Mouse (Mus musculus): Measurements from ENCODE around the gene Gm20388. TPM values are rescaled to one million over a fixed set of nuclear protein-coding genes. Genes with fewer than 3 reads are reported as not detected.

The Gm20388 gene
- polyA plus RNA-seq, 1 experiment from 2014 or later = not detected

- no peaks in the 10 kb centered on the region for H3K9me3 ChIP-seq (replicated peaks)
- H3K4me2 ChIP-seq = no peak overlapping the region
- H3K9ac ChIP-seq = no peak overlapping the region
- peaks cover 6% of the 10 kb centered on the region for H3K4me1 ChIP-seq (replicated peaks)
- H3K36me3 ChIP-seq = no peaks in the 10 kb centered on the region
- H3K4me3 ChIP-seq (replicated peaks) = no peak overlapping the region
- H3K27me3 ChIP-seq = 0 out of 2 replicates have a peak, but pooled peaks cover 4% of the 10 kb centered on the region
- no peak for ATAC-seq (ENCODE audit: low read depth)
- DNase-seq = no peak
- H3K27ac ChIP-seq = no peak overlapping the region
- 52% methylated on average over 8 of the region's 8 CpGs for WGBS (ENCODE audit: insufficient replicate concordance)
Observed at GRCm38 (mm10) chr8:120186454-120186853, 275.8 kb downstream of the Gm20388 start.

GRCm38 (mm10) chr8:120188510-120188909 lies 277.9 kb downstream of the Gm20388 start:
- H3K4me1 ChIP-seq (replicated peaks) = peaks cover 6% of the 10 kb centered on the region
- 58% methylated on average over 6 of the region's 6 CpGs for WGBS (ENCODE audit: insufficient replicate concordance)

GRCm38 (mm10) chr8:120189440-120189839 lies 278.8 kb downstream of the Gm20388 start:
- Histone ChIP-seq H3K9me3 (replicated peaks) (no peaks in the 10 kb centered on the region), H3K4me2 (no peak overlapping the region), H3K4me1 (replicated peaks) (peaks cover 6% of the 10 kb centered on the region), H3K36me3 (no peaks in the 10 kb centered on the region), H3K27me3 (0 out of 2 replicates have a peak, but pooled peaks cover 4% of the 10 kb centered on the region), H3K27ac (no peak overlapping the region), H3K4me3 (replicated peaks) (no peak overlapping the region), H3K9ac (no peak overlapping the region)
- ATAC-seq (ENCODE audit: low read depth) = no peak
- 58% methylated on average over 6 of the region's 6 CpGs for WGBS (ENCODE audit: insufficient replicate concordance)
- no peak for DNase-seq

More at GRCm38 (mm10) chr8:120188510-120188909, 277.9 kb downstream of the Gm20388 start:
- Histone ChIP-seq H3K9me3 (replicated peaks) (no peaks in the 10 kb centered on the region), H3K4me3 (replicated peaks) (no peak overlapping the region), H3K9ac (no peak overlapping the region), H3K27me3 (0 out of 2 replicates have a peak, but pooled peaks cover 4% of the 10 kb centered on the region), H3K27ac (no peak overlapping the region), H3K36me3 (no peaks in the 10 kb centered on the region), H3K4me2 (no peak overlapping the region)
- DNase-seq (no peak), ATAC-seq (ENCODE audit: low read depth) (no peak)

GRCm38 (mm10) chr8:120190107-120190809 lies 279.6 kb downstream of the Gm20388 start:
- no peaks in the 10 kb centered on the region for H3K36me3 ChIP-seq
- peaks cover 5% of the 10 kb centered on the region for H3K4me1 ChIP-seq (replicated peaks)
- no peak overlapping the region for H3K4me3 ChIP-seq (replicated peaks)
- H3K4me2 ChIP-seq = no peak overlapping the region
- DNase-seq (no peak), ATAC-seq (ENCODE audit: low read depth) (no peak)
- no peak overlapping the region for H3K27ac ChIP-seq
- 0 out of 2 replicates have a peak, but pooled peaks cover under 1% of the 10 kb centered on the region for H3K27me3 ChIP-seq
- no peaks in the 10 kb centered on the region for H3K9me3 ChIP-seq (replicated peaks)
- WGBS (ENCODE audit: insufficient replicate concordance) = 69% methylated on average over 17 of the region's 17 CpGs
- no peak overlapping the region for H3K9ac ChIP-seq

- 42% methylated on average over 20 of the region's 20 CpGs for WGBS (ENCODE audit: insufficient replicate concordance)
- no peak for DNase-seq
- Histone ChIP-seq H3K9ac (no peak overlapping the region), H3K36me3 (no peaks in the 10 kb centered on the region), H3K4me1 (replicated peaks) (no peaks in the 10 kb centered on the region), H3K27me3 (no peaks in the 10 kb centered on the region), H3K9me3 (replicated peaks) (no peaks in the 10 kb centered on the region), H3K4me3 (replicated peaks) (no peak overlapping the region), H3K27ac (no peak overlapping the region; the same call in 1 of the 2 replicates), H3K4me2 (peak overlapping the region; percentile 41)
- ATAC-seq (ENCODE audit: low read depth) = peak; percentile 63
Observed at GRCm38 (mm10) chr8:120190810-120191413, 280.3 kb downstream of the Gm20388 start.

- Histone ChIP-seq H3K9me3 (replicated peaks) (no peaks in the 10 kb centered on the region), H3K36me3 (no peaks in the 10 kb centered on the region), H3K4me1 (replicated peaks) (no peaks in the 10 kb centered on the region), H3K27me3 (no peaks in the 10 kb centered on the region), H3K9ac (no peak overlapping the region), H3K27ac (no peak overlapping the region), H3K4me2 (no peak overlapping the region), H3K4me3 (replicated peaks) (no peak overlapping the region)
- DNase-seq (no peak), ATAC-seq (ENCODE audit: low read depth) (no peak)
- WGBS (ENCODE audit: insufficient replicate concordance) = 49% methylated on average over 5 of the region's 5 CpGs
Observed at GRCm38 (mm10) chr8:120191633-120192032, 281.0 kb downstream of the Gm20388 start.

- Histone ChIP-seq H3K4me1 (replicated peaks) (no peaks in the 10 kb centered on the region), H3K36me3 (no peaks in the 10 kb centered on the region), H3K27ac (no peak overlapping the region), H3K4me3 (replicated peaks) (no peak overlapping the region), H3K9me3 (replicated peaks) (no peaks in the 10 kb centered on the region), H3K4me2 (no peak overlapping the region), H3K27me3 (no peaks in the 10 kb centered on the region), H3K9ac (no peak overlapping the region)
- 79% methylated on average over 5 of the region's 5 CpGs for WGBS (ENCODE audit: insufficient replicate concordance)
- DNase-seq = no peak
- ATAC-seq (ENCODE audit: low read depth) = no peak
Observed at GRCm38 (mm10) chr8:120192118-120192517, 281.5 kb downstream of the Gm20388 start.

GRCm38 (mm10) chr8:120201351-120201750 lies 290.7 kb downstream of the Gm20388 start:
- no peak for ATAC-seq (ENCODE audit: low read depth)
- H3K27me3 ChIP-seq = peaks cover 7% of the 10 kb centered on the region; the same call in 1 of the 2 replicates
- no peak overlapping the region for H3K4me2 ChIP-seq
- H3K9ac ChIP-seq = no peak overlapping the region
- no peak overlapping the region for H3K4me3 ChIP-seq (replicated peaks)
- peaks cover 9% of the 10 kb centered on the region for H3K9me3 ChIP-seq (replicated peaks)
- no peak for DNase-seq
- WGBS (ENCODE audit: insufficient replicate concordance) = 62% methylated on average over 6 of the region's 6 CpGs
- H3K27ac ChIP-seq = no peak overlapping the region
- H3K4me1 ChIP-seq (replicated peaks) = 0 out of 2 replicates have a peak, but pooled peaks cover 4% of the 10 kb centered on the region
- no peaks in the 10 kb centered on the region for H3K36me3 ChIP-seq

- Histone ChIP-seq H3K9ac (no peak overlapping the region), H3K4me2 (no peak overlapping the region), H3K27ac (no peak overlapping the region), H3K9me3 (replicated peaks) (peaks cover 9% of the 10 kb centered on the region), H3K36me3 (no peaks in the 10 kb centered on the region), H3K27me3 (peaks cover 7% of the 10 kb centered on the region; the same call in 1 of the 2 replicates), H3K4me1 (replicated peaks) (0 out of 2 replicates have a peak, but pooled peaks cover 4% of the 10 kb centered on the region), H3K4me3 (replicated peaks) (no peak overlapping the region)
- ATAC-seq (ENCODE audit: low read depth) = no peak
- DNase-seq = no peak
- WGBS (ENCODE audit: insufficient replicate concordance) = 44% methylated on average over 3 of the region's 3 CpGs
Observed at GRCm38 (mm10) chr8:120202546-120202945, 291.9 kb downstream of the Gm20388 start.

GRCm38 (mm10) chr8:120204736-120205360 lies 294.2 kb downstream of the Gm20388 start:
- Histone ChIP-seq H3K4me2 (no peak overlapping the region), H3K4me1 (replicated peaks) (0 out of 2 replicates have a peak, but pooled peaks cover 4% of the 10 kb centered on the region), H3K4me3 (replicated peaks) (no peak overlapping the region), H3K27ac (no peak overlapping the region), H3K9me3 (replicated peaks) (peaks cover 6% of the 10 kb centered on the region), H3K36me3 (no peaks in the 10 kb centered on the region), H3K9ac (no peak overlapping the region), H3K27me3 (peaks cover 7% of the 10 kb centered on the region; the same call in 1 of the 2 replicates)
- peak; percentile 29; the same call in 1 of the 2 replicates for ATAC-seq (ENCODE audit: low read depth)
- WGBS (ENCODE audit: insufficient replicate concordance) = 47% methylated on average over 7 of the region's 7 CpGs
- no peak for DNase-seq

- no peak for DNase-seq
- Histone ChIP-seq H3K36me3 (no peaks in the 10 kb centered on the region), H3K27ac (no peak overlapping the region), H3K4me2 (no peak overlapping the region), H3K9me3 (replicated peaks) (no peaks in the 10 kb centered on the region), H3K4me3 (replicated peaks) (no peak overlapping the region), H3K9ac (no peak overlapping the region), H3K4me1 (replicated peaks) (0 out of 2 replicates have a peak, but pooled peaks cover 4% of the 10 kb centered on the region), H3K27me3 (peaks cover 12% of the 10 kb centered on the region; the same call in 1 of the 2 replicates)
- ATAC-seq (ENCODE audit: low read depth) = no peak
- 58% methylated on average over 9 of the region's 9 CpGs for WGBS (ENCODE audit: insufficient replicate concordance)
Observed at GRCm38 (mm10) chr8:120205916-120206315, 295.3 kb downstream of the Gm20388 start.

Data from liver, embryonic 13.5 days (tissue).